Mouse (Mus musculus) Patski (cell line): ENCODE measurements around the gene Prdx2. TPM values are rescaled to one million over a fixed set of nuclear protein-coding genes. Genes with fewer than 3 reads are reported as not detected.
A peak's percentile ranks its signal among the peaks of the same experiment; 100 is the strongest.

Experiments used
- ATAC-seq: fragments of 100-300 bp; one replicate; pipeline ENCODE4 v1.8.0; 2021
- CTCF ChIA-PET: fragments of 350-600 bp; sonication (Branson Sonifier 250); formaldehyde crosslinking; loops from one replicate; lab custom pipeline; 2022; ENCODE audit warnings: inconsistent platforms; lab: Charles Lee
- POLR2A ChIA-PET: fragments of 350-600 bp; sonication (Branson Sonifier 250); formaldehyde crosslinking; loops from one replicate; lab custom pipeline; 2022; ENCODE audit warnings: antibody characterized with exemption, inconsistent platforms; lab: Charles Lee
- DNase-seq: peaks from one replicate; pipeline ENCODE4 v3.0.0-alpha.2; 2011; ENCODE audit warnings: low read depth, low spot score
- H3K27me3 ChIP-seq: fragments of 371-371 bp; one replicate; pipeline ENCODE4 v1.5.1; 2021
- CTCF ChIP-seq: fragments of 100-300 bp; IDR thresholded peaks from one replicate; pipeline ENCODE4 v1.5.1; 2021
- in situ Hi-C: fragments of 300-500 bp; cut with MboI; formaldehyde crosslinking; loops from 3 replicates; pipeline ENCODE4 v1.11.1; 2018; ENCODE audit warnings: low pct_unique_long_range_greater_than_20kb, mixed read lengths
- polyA plus RNA-seq: library from polyadenylated mRNA; unstranded; gene quantifications from one replicate; pipeline ENCODE4 v1.2.3, GENCODE M21; 2021

Prdx2 gene
- polyA plus RNA-seq, 1 experiment from 2014 or later, result 668 TPM

GRCm38 (mm10) chr8:84990349-84990748 lies 21.0 kb downstream of the Prdx2 start, which contains the start of gene Hook2:
TSS of gene Hook2 (plus strand) at chr8:84990603.
- H3K27me3 ChIP-seq, result no peaks in the 10 kb centered on the region
- in situ Hi-C loops, result no loop called here
- POLR2A ChIA-PET, result interaction anchor here (0.6 to 10.0 kb wide), 6 partner anchors 13 to 163 kb away, joined by 3 to 225 read pairs (median 7); partner anchors contain the start of genes Junb, Prdx2 and Rnaseh2a
- CTCF ChIA-PET, result interaction anchor here (0.7 to 8.7 kb wide), 11 partner anchors 8 to 83 kb away, joined by 3 to 351 read pairs (median 3); partner anchors contain the start of genes Dnase2a, Gm49661, Junb and Prdx2
- no peak for DNase-seq
- ATAC-seq, result peak; percentile 72
- no peak for TF ChIP-seq CTCF

GRCm38 (mm10) chr8:84990836-84991235 lies 21.4 kb downstream of the Prdx2 start:
- no peaks in the 10 kb centered on the region for H3K27me3 ChIP-seq
- CTCF ChIA-PET, result interaction anchor here (1.5 to 8.7 kb wide), 3 partner anchors 10 to 27 kb away, joined by 4 to 351 read pairs (median 5); partner anchors contain the start of genes Gm49661, Junb, Prdx2 and Rnaseh2a
- in situ Hi-C loops, result no loop called here
- ATAC-seq (peak; percentile 7), DNase-seq (no peak)
- no peak for TF ChIP-seq CTCF
- POLR2A ChIA-PET, result interaction anchor here (0.5 to 10.0 kb wide), 5 partner anchors 14 to 333 kb away, joined by 4 to 225 read pairs (median 6); partner anchors contain the start of genes Junb, Prdx2 and Rnaseh2a

DNA sequence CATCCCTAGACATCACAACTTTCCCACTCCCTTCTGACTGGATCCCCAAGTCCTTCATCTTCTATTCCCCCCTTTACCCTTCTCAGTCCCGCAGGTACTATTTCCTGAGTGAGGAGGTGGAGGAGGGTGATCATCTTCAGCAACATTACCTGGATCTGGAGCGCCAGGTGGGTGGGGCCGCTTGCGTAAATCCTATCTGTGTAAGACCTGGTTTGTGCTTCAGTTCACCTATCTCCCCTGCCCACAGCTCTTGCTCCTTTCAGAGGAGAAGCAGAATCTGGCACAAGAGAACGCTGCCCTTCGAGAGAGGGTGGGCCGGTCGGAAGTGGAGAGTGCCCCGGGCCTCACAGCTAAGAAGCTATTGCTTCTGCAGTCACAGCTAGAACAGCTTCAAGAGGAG lies 25.0 kb downstream of the Prdx2 start:
- in situ Hi-C loops, result no loop called here
- CTCF ChIA-PET, result interaction anchor here (1.3 to 8.7 kb wide), 2 partner anchors 19 to 27 kb away, joined by 3 to 351 read pairs; partner anchors contain the start of genes Gm49661, Junb, Prdx2 and Rnaseh2a
- no peaks in the 10 kb centered on the region for H3K27me3 ChIP-seq
- DNase-seq (no peak), ATAC-seq (no peak)
- POLR2A ChIA-PET, result interaction anchor here (1.4 kb wide), 1 partner anchor 19 kb away, joined by 6 read pairs; no protein-coding TSS in a partner anchor
- TF ChIP-seq CTCF, result no peak

- DNase-seq, result no peak
- in situ Hi-C loops, result no loop called here
- CTCF ChIA-PET, result interaction anchor here (3.9 kb wide), 1 partner anchor 22 kb away, joined by 44 read pairs; no protein-coding TSS in a partner anchor
These were observed 26.3 kb downstream of the Prdx2 start for GRCm38 (mm10) chr8:84995680-84996079.

DNA sequence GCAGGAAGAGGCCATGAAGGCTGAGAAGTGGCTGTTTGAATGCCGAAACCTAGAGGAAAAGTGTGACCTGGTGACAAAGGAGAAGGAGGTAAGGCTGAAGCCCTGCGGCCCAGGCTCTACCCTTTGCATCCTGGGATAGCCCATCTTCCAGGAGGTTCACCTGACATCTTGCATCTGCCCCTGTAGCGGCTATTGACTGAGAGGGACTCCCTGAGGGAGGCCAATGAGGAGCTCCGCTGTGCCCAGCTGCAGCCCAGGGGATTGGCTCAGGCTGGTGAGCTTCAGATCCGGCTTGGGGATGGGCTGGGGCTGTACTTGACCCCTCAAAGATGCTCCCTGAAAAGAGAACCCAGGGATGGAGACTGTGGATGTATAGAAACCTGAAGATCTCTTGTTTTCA lies 27.6 kb downstream of the Prdx2 start:
- ChIA-PET CTCF (interaction anchor here (0.8 to 3.9 kb wide), 7 partner anchors 16 to 149 kb away, joined by 3 to 44 read pairs (median 4); no protein-coding TSS in a partner anchor), POLR2A (interaction anchor here (1.5 to 1.8 kb wide), 2 partner anchors 21 to 23 kb away, joined by 3 to 7 read pairs; no protein-coding TSS in a partner anchor)
- ATAC-seq (no peak), DNase-seq (no peak)
- no peaks in the 10 kb centered on the region for H3K27me3 ChIP-seq
- no peak for TF ChIP-seq CTCF
- in situ Hi-C loops, result no loop called here

More at GRCm38 (mm10) chr8:84995680-84996079, 26.3 kb downstream of the Prdx2 start:
- H3K27me3 ChIP-seq, result no peaks in the 10 kb centered on the region
- ATAC-seq, result no peak
- POLR2A ChIA-PET, result no interaction called here
- TF ChIP-seq CTCF, result no peak

- ChIA-PET POLR2A (interaction anchor here (1.5 to 1.8 kb wide), 2 partner anchors 22 to 24 kb away, joined by 3 to 7 read pairs; no protein-coding TSS in a partner anchor), CTCF (interaction anchor here (0.6 to 3.9 kb wide), 13 partner anchors 8 to 150 kb away, joined by 3 to 44 read pairs (median 3); partner anchors contain the start of gene Hook2)
- DNase-seq (no peak), ATAC-seq (peak; percentile 27)
- TF ChIP-seq CTCF, result no peak
- no peaks in the 10 kb centered on the region for H3K27me3 ChIP-seq
- in situ Hi-C loops, result no loop called here
These were observed 28.4 kb downstream of the Prdx2 start for GRCm38 (mm10) chr8:84997649-84998295.

- no peak for TF ChIP-seq CTCF
- in situ Hi-C loops, result loop anchor here (5.0 kb wide), 1 partner anchor 75 kb away; no protein-coding TSS in a partner anchor
- POLR2A ChIA-PET, result interaction anchor here (1.1 kb wide), 1 partner anchor 31 kb away, joined by 3 read pairs; no protein-coding TSS in a partner anchor
- CTCF ChIA-PET, result no interaction called here
- no peak for ATAC-seq
- DNase-seq, result no peak
- peaks cover 4% of the 10 kb centered on the region for H3K27me3 ChIP-seq
These were observed 38.3 kb downstream of the Prdx2 start for GRCm38 (mm10) chr8:85007686-85008085.

DNA sequence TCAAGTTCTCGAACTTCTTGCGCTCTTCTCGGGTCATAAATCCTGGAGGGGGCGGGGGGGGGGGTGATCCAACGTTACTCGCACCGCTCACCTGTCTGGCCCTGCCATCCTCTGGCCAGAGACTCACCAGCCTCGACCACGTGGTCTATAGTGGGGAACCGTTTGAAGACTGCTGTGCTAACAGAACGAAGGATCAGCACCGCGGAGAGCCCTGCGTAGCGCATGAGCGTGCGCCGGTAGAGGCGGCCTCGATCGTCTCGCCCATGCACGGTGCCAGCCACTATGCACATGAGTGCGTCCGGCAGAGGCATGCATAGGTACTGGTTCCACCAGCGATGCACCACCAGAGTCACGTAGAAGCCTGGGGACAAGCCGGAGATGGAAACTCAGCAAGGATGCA lies 41.9 kb downstream of the Prdx2 start:
- peaks cover 8% of the 10 kb centered on the region for H3K27me3 ChIP-seq
- ATAC-seq (no peak), DNase-seq (no peak)
- in situ Hi-C loops, result no loop called here
- no peak for TF ChIP-seq CTCF
- ChIA-PET CTCF (no interaction called here), POLR2A (no interaction called here)

GRCm38 (mm10) chr8:85013230-85013840 lies 43.9 kb downstream of the Prdx2 start:
- in situ Hi-C loops, result no loop called here
- peak; percentile 84 for TF ChIP-seq CTCF
- DNase-seq, result no peak
- peaks cover 4% of the 10 kb centered on the region for H3K27me3 ChIP-seq
- peak; percentile 58 for ATAC-seq
- CTCF ChIA-PET, result interaction anchor here (0.8 to 1.5 kb wide), 5 partner anchors 10 to 63 kb away, joined by 4 to 8 read pairs (median 4); partner anchors contain the start of gene Trir
- POLR2A ChIA-PET, result interaction anchor here (1.2 kb wide), 1 partner anchor 44 kb away, joined by 3 read pairs; the partner anchor contains the start of genes Gm49661, Prdx2 and Rnaseh2a

GRCm38 (mm10) chr8:85014431-85014830 lies 45.0 kb downstream of the Prdx2 start, which contains the start of gene Best2:
TSS of gene Best2 (minus strand) at chr8:85014531.
- in situ Hi-C loops, result no loop called here
- TF ChIP-seq CTCF, result no peak
- DNase-seq (no peak), ATAC-seq (no peak)
- peaks cover 4% of the 10 kb centered on the region for H3K27me3 ChIP-seq
- ChIA-PET POLR2A (no interaction called here), CTCF (no interaction called here)
